Mouse (Mus musculus) mouse embryonic stem cell (cell line): ENCODE data around the gene BC051665.

ENCODE experiments used
- in situ Hi-C, 2 experiments: fragments of 300-500 bp; cut with MboI; formaldehyde crosslinking; loops; 1 replicate in 1 of 2; 3 replicates in 1 of 2; pipeline ENCODE4 v1.14.3; 2019 to 2020; ENCODE audit warnings: low sequenced_read_pairs in 2 of 2, low pct_unique_long_range_greater_than_20kb in 1 of 2, mixed read lengths in 1 of 2; ENCODE audit not compliant: unreplicated experiment in 1 of 2

Gene BC051665

DNA sequence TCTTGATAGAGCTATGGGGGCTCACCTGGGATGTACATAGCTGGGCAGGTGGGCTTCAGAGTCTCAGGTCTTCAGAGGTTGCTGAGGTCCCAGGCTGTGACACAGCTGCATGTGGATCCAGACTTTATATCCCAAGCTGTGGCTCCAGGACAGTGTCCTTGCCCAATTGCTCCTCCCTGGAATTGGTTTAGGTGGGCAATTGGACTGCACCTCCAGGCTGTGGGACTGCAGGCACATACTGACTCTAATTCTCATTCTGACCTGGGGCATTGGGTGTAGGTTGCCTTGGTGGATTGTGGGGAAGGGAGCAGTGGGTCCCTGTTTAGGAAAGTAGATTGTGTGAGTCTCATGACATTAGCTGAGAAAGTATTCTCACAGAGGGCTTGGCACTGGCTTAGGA is at the start of gene BC051665:
Gene BC051665 (minus strand): TSS at position 101 of the 400 bp plus-strand sequence.
- in situ Hi-C loops: no loop called here

DNA sequence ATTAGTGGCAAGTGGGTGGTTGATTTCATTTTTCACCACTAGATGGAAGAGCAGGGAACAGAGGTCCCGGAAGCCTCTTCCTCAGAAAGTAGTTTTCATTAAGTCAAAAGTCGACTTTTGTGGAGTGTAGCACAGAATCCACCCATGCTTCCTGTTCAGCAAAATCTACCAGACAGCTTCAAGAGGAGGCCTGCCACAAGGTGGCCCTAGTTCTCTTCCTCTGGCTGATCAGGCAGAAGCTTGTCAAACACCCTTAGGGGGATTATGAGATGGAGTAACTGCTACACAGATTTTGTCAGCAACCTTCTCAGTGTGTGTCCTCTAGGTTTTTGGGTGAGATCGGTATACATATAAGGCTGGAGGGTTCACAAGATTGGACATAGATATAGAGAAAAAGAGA is 39.9 kb upstream of the BC051665 start:
- in situ Hi-C loops: no loop called here

DNA sequence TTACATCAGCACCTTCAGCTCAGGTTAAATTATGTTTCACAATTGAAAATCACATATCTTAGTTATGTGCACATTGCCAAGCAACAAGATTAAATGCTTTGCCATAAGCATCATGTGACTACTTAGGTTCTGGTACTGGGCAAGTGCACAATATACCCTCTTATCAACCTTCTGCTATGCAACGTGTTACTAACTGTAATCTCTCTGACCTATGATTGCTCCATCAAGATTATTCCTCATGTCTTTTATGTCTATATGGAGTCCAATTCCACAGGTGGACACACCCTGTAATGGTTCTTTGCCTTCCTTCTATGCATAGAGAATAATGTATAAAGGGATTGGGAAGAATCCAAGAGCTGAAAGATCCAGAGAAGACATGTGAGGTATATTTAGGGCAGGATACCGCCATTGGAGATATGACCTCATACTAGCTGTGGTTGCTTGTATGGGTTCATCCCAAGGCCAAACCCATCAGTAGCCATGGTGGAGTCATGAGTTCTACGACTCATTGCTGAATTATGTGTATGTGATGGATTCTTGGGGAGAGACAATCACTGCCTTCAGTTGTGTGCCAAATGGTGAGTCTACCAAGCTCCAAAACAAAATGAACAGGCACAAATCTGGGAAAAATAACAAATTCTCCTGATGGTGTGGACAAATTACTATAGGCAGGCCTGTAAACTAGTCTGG is 34.5 kb upstream of the BC051665 start:
- in situ Hi-C loops: no loop called here

DNA sequence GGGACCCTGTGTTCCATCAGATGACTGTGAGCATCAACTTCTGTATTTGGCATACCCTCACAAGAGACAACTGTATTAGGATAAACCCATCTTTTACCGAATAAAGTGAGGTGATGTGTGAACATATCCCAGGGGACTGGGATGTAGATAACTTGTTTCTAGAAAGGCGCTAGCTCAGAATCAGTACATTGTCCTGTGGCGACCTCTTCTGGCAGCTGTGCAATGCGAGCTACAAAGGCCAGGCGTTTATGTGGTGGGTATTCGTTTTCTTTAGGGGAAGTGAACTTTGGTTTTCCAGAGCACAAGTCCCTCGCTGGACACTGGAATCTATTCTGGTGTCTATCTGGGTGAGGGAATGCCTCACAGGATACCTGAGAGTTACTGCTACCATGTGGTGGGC is 33.3 kb upstream of the BC051665 start:
- in situ Hi-C loops: loop anchor here in 1 of 2 experiments (5.0 kb wide), 1 partner anchor 57 kb away; no protein-coding TSS in a partner anchor

DNA sequence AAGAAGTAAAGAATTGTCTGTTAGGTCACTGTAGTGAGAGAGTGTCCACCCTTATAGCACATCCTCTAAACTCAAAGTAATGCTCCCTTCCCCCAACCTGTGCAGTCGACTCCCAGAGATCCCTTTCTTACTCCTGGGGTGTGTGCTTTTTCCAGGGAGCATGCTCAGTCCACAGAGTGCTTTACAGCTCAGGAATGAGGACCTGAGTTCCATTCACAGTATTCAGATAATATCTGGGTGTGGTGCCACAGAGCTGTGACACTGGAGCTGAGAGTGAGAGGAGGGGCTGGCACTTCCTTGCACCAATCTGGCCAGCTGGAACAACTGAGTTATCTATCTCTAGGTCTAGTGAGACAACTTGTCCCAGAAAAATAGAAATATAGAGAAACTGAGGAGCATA is 27.6 kb upstream of the BC051665 start:
- in situ Hi-C loops: no loop called here

DNA sequence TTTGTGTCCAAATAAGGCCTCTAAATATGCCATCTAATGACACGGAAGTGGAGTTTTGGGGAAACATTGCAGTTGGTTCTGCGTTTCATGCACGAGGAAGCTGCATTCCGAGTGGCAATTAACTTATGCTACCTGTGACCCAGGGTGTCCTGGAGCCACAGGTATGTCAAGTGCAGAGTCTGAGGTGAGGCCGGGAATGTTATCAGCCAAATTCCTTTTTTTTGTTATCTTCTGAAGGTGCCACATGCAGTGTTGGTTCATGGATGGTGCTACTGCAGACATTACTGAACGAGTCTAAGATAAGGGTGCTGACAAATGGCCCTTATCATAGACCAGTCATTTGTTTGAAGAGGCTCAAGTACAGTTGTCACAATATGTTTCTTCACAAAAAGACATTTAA is 26.6 kb upstream of the BC051665 start:
- in situ Hi-C loops: no loop called here

DNA sequence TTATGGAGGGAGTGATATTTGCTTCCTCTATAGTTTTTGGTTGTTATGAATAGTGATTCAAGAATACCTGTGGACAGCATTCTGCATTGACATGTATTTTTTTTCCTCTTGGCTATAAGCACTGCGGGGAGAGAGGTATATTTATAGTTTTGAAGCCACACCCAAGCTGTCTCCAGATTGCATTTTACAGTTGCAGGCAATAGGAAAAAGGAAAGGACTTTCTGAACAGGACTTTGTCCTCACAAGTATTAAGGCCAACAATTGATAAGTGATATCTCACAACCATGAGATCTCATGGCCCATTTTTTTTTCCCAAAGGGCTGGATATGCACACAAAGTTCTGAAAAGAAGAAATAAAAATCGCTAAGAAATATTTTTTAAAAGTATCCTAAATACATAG is 23.5 kb upstream of the BC051665 start:
- in situ Hi-C loops: no loop called here

DNA sequence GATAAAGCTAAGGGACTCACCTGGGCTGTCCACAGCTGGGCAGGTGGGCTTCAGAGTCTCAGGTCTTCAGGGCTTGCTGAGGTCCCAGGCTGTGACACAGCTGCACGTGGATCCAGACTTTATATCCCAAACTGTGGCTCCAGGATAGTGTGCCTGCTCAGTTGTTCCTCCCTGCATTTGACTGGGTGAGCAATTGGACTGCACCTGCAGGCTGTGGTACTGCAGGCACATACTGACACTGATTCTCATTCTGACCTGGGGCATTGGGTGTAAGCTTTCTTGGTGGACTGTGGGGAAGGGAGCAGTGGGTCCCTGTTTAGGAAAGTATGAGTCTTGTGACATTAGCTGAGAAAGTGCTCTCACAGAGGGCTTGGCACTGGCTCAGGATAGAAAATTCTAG is 16.6 kb upstream of the BC051665 start, which contains the start of gene Ctsll3:
Gene Ctsll3 (minus strand): TSS at position 101 of the 400 bp plus-strand sequence.
- in situ Hi-C loops: no loop called here

DNA sequence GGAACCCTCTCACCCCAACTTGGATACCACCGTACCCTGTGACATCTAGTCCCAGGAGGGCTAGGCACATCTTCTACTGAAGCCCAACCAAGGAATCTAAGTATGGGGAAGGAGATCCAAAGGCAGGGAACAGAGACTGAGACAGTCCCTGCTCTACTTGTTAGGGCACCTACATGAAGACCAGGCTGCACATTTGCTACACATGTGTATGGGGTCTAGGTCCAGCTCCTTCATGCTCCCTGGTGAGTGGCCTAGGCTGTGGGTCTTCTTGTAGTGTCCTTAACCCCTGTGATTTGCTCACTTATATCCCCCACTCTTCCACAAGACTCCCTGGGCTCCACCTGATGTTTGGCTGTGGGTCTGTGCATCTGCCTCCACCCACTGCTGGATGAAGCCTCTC is 3.3 kb upstream of the BC051665 start:
- in situ Hi-C loops: no loop called here

DNA sequence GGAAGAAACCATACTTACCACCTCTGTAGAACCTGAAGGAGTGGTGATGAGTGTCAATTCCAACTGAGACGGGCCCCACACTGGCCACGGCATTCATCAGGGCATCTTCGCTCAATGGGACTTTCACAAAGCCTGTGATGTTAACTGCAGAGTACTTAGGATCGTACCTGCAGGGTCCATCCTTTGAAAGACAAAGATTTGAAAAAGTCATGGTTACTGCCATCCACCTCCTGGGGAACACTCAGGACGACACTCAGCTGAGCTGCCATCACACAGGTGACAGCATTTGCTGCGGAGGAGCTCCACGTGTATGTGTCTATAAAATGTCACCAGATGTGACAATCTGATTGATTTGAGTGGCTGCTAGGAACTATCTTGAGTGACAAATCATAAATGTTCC is 2.9 kb downstream of the BC051665 start:
- in situ Hi-C loops: no loop called here

DNA sequence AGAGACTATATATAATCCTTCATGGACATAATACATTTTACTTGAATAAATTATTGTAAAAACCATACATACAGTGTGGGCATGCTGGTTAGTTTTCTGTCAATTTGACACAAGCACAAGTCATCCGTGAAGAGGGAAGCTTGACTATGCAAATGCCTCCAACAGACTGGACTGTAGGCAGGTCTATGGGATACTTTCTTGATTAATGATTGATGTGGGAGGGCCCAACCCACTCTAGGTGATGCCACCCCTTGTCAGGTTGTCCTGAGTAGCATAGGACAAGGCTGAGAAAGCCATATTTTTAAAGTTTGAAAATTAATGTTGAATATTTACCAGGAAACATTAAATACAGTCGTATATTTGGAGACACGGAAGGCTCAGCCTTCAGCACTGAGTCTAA is 5.6 kb downstream of the BC051665 start:
- in situ Hi-C loops: no loop called here

DNA sequence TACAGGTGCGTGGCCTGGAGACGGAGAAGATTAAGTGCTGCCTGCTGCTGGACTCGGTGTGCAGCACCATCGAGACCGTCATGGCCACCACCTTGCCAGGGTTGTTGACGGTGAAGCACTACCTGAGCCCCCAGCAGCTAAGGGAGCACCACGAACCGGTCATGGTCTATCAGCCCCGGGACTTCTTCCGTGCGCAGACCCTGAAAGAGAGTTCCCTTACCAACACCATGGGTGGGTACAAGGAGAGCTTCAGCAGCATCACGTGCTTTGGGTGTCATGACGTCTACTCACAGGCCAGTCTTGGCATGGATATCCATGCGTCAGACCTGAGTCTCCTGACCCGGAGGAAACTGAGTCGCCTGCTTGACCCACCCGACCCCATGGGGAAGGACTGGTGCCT is 25.0 kb downstream of the BC051665 start:
- in situ Hi-C loops: loop anchor here in 1 of 2 experiments (5.0 kb wide), 1 partner anchor 56 kb away; no protein-coding TSS in a partner anchor

DNA sequence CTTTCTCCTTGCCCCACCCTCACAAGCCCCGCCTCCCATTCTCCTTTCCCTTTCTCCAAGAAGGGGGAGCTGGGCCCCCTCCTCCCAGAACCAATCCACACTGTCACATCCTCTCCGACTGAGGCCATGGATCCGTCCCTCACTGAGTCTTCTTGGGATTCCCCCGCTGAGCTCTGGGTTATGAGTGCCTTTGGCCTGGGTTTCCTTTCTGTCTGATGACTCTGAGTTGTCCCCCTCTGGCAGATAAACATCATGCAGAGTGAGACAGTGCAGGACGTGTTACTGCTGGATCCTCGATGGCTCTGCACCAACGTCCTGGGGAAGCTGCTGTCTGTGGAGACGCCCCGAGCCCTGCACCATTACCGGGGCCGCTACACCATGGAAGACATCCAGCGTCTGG is 25.8 kb downstream of the BC051665 start:
- in situ Hi-C loops: loop anchor here in 1 of 2 experiments (5.0 kb wide), 1 partner anchor 57 kb away; no protein-coding TSS in a partner anchor

DNA sequence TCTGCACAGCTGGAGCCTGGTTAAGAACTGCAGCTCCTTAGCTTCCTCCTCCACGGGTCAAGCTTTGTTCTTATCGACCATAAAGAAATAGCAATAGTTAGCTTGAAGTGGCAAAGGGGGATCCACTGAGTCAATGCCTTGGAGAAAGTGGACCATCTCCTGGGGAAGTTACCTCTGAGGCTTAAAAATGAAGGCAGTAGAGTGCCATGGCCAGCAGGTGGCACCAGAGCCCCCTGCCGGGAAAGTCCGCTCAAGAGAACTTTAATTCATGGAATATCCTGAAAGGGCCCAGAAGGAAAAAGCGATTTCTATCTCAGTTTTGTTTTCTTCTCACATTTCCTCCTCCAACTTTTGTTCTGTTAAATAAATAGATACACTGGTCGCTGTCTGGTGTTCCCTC is 27.0 kb downstream of the BC051665 start:
- in situ Hi-C loops: no loop called here

DNA sequence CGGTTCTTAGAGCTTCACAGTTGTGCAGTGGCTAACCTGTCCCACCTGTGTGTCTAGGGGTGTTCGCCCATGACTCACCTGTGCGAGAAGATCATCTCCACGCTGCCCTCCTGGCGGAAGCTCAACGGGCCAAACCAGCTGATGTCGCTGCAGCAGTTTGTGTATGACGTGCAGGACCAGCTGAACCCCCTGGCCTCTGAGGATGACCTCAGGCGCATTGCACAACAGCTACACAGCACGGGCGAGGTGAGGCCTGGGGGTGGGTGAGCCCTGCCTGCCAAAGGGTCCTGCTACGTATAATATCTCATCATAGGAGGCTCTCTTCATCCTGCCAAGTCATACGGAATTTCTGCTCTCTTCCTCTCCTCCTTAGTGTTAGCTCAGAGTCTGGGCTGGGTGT is 28.9 kb downstream of the BC051665 start:
- in situ Hi-C loops: no loop called here

DNA sequence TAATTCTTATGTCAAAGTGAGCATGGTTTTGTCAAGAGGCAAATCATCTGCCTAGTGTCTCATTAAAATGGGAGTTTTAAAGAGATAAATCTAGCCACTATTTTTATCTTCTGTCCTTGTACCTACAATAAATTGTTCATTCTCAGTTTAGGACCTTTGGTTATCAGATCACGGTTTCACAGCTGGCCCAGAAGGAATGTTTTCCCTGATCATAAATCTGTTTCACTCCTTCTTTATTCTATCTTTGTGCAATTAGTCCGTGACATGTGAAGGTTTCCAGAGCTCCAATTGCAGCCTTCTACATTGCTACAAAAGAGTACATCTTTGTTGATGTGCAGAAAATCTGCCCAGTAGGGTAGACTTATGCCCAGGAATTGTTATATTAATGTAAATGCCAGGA is 30.9 kb downstream of the BC051665 start:
- in situ Hi-C loops: no loop called here

DNA sequence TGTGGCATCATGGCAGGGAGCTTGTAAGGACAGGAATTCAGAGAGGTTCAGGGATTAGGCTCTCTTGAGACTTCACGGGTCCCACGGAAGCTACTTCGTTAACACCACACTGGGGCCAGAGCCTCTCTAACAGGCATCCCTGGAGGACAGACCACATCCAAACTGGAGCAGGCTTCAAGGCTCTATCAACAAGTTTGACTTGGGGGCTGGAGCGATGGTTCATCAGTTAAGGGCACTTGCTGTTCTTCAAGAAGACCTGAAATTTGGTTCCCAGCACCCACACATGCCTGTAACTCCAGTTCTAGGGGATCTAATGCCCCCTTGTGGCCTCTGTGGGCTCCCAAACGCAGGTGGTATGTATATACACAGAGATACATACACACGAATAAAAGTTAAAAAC is 32.9 kb downstream of the BC051665 start:
- in situ Hi-C loops: no loop called here

DNA sequence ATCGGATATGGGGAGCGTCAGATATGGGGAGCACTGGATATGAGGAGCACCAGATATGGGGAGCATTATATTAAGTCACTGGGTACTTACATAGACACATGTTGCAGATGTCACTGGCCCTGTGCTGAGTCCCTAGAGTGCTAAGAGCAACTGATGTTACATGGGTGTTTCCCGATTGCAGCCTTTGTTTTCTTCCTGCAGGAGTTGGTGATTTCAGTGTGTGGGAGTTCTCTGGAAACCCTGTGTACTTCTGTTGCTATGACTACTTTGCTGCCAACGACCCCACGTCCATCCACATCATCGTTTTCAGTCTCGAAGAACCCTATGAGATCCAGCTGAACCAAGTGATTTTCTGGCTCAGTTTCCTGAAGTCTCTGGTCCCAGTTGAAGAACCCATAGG is 35.2 kb downstream of the BC051665 start:
- in situ Hi-C loops: no loop called here

DNA sequence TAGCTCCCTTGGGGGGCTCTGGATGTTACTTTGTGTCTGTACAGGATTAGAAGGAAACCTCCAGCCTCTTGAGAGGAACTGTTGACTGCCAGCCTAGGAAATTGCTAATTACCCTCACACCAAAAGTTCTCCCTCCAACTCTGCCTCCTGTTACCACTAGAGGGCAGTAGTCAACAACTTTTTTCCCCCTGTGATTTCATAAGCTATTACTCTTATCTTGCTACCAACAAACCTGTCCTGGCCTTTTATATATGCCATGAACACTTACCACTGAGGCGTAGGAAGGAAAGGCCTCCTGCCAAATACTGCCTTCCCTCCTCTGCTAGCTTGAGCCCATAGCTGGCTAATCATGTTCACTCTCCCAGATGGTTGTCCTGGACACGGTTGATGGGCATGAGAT is 37.6 kb downstream of the BC051665 start:
- in situ Hi-C loops: loop anchor here (5.0 to 10.0 kb wide), 2 partner anchors 144 to 266 kb away; partner anchors contain the start of gene Dapk1 (in 1 of the 2)

DNA sequence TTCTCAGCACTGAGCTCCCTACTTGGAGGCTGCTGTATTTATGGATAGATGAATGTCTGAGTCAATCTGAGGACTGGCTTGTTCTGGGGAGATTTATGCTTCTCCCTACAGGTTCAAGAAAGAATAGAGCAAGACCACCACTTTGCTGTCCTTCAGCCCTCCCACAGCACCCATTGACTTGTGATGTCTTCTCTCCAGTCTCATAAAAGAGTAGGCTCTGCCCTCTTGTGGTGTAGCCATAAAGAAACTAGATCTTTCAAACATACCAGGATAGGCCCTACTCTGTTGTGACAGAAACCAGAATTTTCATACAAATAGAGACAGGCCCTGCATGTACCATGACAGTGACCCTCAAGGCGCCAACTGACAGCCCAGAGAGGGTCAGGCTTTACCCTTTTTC is 39.0 kb downstream of the BC051665 start:
- in situ Hi-C loops: loop anchor here (5.0 to 10.0 kb wide), 2 partner anchors 142 to 265 kb away; partner anchors contain the start of gene Dapk1 (in 1 of the 2)
